ENCODE assay signal across 21 mouse cellular contexts in genomic region chr13:52175665-52176064, GRCm38 (mm10).
A peak's percentile ranks its signal among the peaks of the same experiment; 100 is the strongest.
DNase-seq lines count a peak whose midpoint lies in the region; ATAC-seq and TF ChIP-seq lines count a peak whose summit lies in the region.
"Had no signal": no experiment of that assay in that cellular context is flagged by ENCODE, and none has a peak within 500 bp of the region (broad histone marks: within the 10 kb centered on the region; RNA-seq: fewer than 3 reads in every experiment).

No protein-coding gene starts in this region.

- ATAC-seq in limb, embryonic 14.5 days (ENCODE audit: low FRiP score, low read depth) = peak; percentile 80
- ATAC-seq: forebrain, embryonic 14.5 days; hindbrain, embryonic 16.5 days; inflammation-experienced regulatory T-cells, adult 6 months had no signal

- no peak for TF ChIP-seq POLR2A in limb, embryonic 14.5 days (IDR thresholded peaks at IDR 0.05; ENCODE audit: borderline replicate concordance, extremely low read depth, insufficient read depth, insufficient read length)
- no peak for TF ChIP-seq POLR2A in cerebellum, adult 2 months (IDR thresholded peaks at IDR 0.05; ENCODE audit: borderline replicate concordance, insufficient read depth, low read length)

- no peak overlapping the region for H3K4me3 ChIP-seq in limb, embryonic 14.5 days (replicated peaks; ENCODE audit: low read length)
- H3K4me3 ChIP-seq in cerebellum, adult 2 months (replicated peaks; ENCODE audit: insufficient read depth, low read depth, low read length) = no peak overlapping the region
- H3K4me3 ChIP-seq: embryonic facial prominence, embryonic 13.5 days; erythroblast, embryonic 14.5 days; forebrain, embryonic 10.5 days; heart, embryonic 13.5 days; hindbrain, embryonic 12.5 days had no signal

- H3K27me3 ChIP-seq in limb, embryonic 14.5 days (ENCODE audit: control insufficient read depth, insufficient read depth, low read length) = no peaks in the 10 kb centered on the region
- no peaks in the 10 kb centered on the region for H3K27me3 ChIP-seq in cerebellum, adult 2 months (ENCODE audit: control insufficient read depth, insufficient read depth, low read length)
- H3K27me3 ChIP-seq: embryonic facial prominence, embryonic 13.5 days; heart, embryonic 13.5 days; hindbrain, embryonic 12.5 days had no signal

- H3K36me3 ChIP-seq in limb, embryonic 14.5 days (ENCODE audit: control insufficient read depth, insufficient read depth, low read length) = no peaks in the 10 kb centered on the region
- H3K36me3 ChIP-seq: embryonic facial prominence, embryonic 13.5 days; forebrain, embryonic 10.5 days; heart, embryonic 13.5 days; hindbrain, embryonic 12.5 days had no signal

- H3K4me1 ChIP-seq in limb, embryonic 14.5 days (ENCODE audit: control insufficient read depth, insufficient read depth, low read length) = no peaks in the 10 kb centered on the region
- no peaks in the 10 kb centered on the region for H3K4me1 ChIP-seq in cerebellum, adult 2 months (ENCODE audit: control insufficient read depth, insufficient read depth, low read length)
- H3K4me1 ChIP-seq: embryonic facial prominence, embryonic 13.5 days; forebrain, embryonic 10.5 days; heart, embryonic 13.5 days; hindbrain, embryonic 12.5 days had no signal

- no peak overlapping the region for H3K4me2 ChIP-seq in limb, embryonic 14.5 days (replicated peaks; ENCODE audit: low read depth, low read length, severe bottlenecking)
- H3K4me2 ChIP-seq: embryonic facial prominence, embryonic 13.5 days; heart, embryonic 13.5 days; hindbrain, embryonic 12.5 days had no signal

- peak; percentile 24 for DNase-seq in gastrocnemius, postnatal 14 days
- no peak for DNase-seq in gastrocnemius, postnatal 10 days
- DNase-seq in 3T3-L1 (ENCODE audit: low read depth, low spot score) = peak; percentile 78
- DNase-seq in Muller cell, postnatal 12 days (ENCODE audit: inconsistent ontology term) = peak; percentile 89
- peak; percentile 37 for DNase-seq in limb, embryonic 14.5 days (ENCODE audit: low spot score)
- no peak for DNase-seq in heart, adult 11 months
- no peak for DNase-seq in cerebellum, adult 2 months
- no peak for DNase-seq in c-Kit-positive CD71-positive TER-119-positive erythroid progenitor cells, embryonic 14.5 days (ENCODE audit: low spot score)
- DNase-seq: adrenal gland, postnatal 25 days; cerebellum, adult 9-10 months; cerebellum, postnatal 25 days; heart, postnatal 36 days; kidney, adult 18-20 months had no signal

- no peak overlapping the region for H3K27ac ChIP-seq in limb, embryonic 14.5 days (replicated peaks; ENCODE audit: low read depth, low read length)
- H3K27ac ChIP-seq in cerebellum, adult 2 months (ENCODE audit: insufficient read depth, low read length) = no peak overlapping the region
- H3K27ac ChIP-seq: embryonic facial prominence, embryonic 13.5 days; forebrain, embryonic 10.5 days; heart, embryonic 13.5 days; hindbrain, embryonic 12.5 days had no signal

- no peak for TF ChIP-seq CTCF in cerebellum, adult 2 months (IDR thresholded peaks at IDR 0.05; ENCODE audit: borderline replicate concordance, insufficient read depth, low read depth, low read length)

- H3K9me3 ChIP-seq in limb, embryonic 14.5 days (ENCODE audit: control insufficient read depth, low read length) = no peaks in the 10 kb centered on the region
- H3K9me3 ChIP-seq: embryonic facial prominence, embryonic 13.5 days; forebrain, embryonic 10.5 days; heart, embryonic 13.5 days; hindbrain, embryonic 12.5 days had no signal

- intact Hi-C loops in gastrocnemius, postnatal 14 days (cut with DNase I; ENCODE audit: low total_unique reads) = no loop called here

- no peak overlapping the region for H3K9ac ChIP-seq in limb, embryonic 14.5 days (ENCODE audit: low read depth, low read length, severe bottlenecking)
- H3K9ac ChIP-seq: embryonic facial prominence, embryonic 13.5 days; heart, embryonic 13.5 days; hindbrain, embryonic 12.5 days had no signal

- whole genome bisulfite sequencing in limb, embryonic 14.5 days = 45% methylated on average over 2 of the region's 2 CpGs
- 14% methylated on average over 2 of the region's 2 CpGs for WGBS in cerebellum, adult 2 months

Comparison
In these comparisons a context has a peak if more than half of its experiments do, and no peak if none do; other contexts are left out.
1. DNase-seq: peak in gastrocnemius, postnatal 14 days (single experiment), 3T3-L1 (single experiment), Muller cell, postnatal 12 days (single experiment) and limb, embryonic 14.5 days (single experiment); none in gastrocnemius, postnatal 10 days (single experiment), heart, adult 11 months (single experiment), cerebellum, adult 2 months (0 of 2) and c-Kit-positive CD71-positive TER-119-positive erythroid progenitor cells, embryonic 14.5 days (single experiment).